Mouse (Mus musculus): ENCODE results near the gene Vwa3b. TPM values are rescaled to one million over a fixed set of nuclear protein-coding genes. Genes with fewer than 3 reads are reported as not detected.
"Not testable (repeated sequence)": the region's sequence is repeated elsewhere in the genome, so short reads cannot be mapped to it uniquely, and the experiment has no call there.

Vwa3b gene
- polyA plus RNA-seq, 1 experiment from 2014 or later: 0.42 TPM

GRCm38 (mm10) chr1:37005036-37005435 lies 21.4 kb upstream of the Vwa3b start:
- Histone ChIP-seq H3K27ac (ENCODE audit: low read depth, low read length) (no peak overlapping the region), H3K9me3 (ENCODE audit: control insufficient read depth, low read length) (no peaks in the 10 kb centered on the region), H3K4me2 (ENCODE audit: low read depth) (no peak overlapping the region), H3K4me1 (ENCODE audit: control insufficient read depth, insufficient read depth, low read length) (no peaks in the 10 kb centered on the region), H3K9ac (ENCODE audit: low read length) (no peak overlapping the region), H3K27me3 (ENCODE audit: control insufficient read depth, insufficient read depth, low read length) (no peaks in the 10 kb centered on the region), H3K36me3 (ENCODE audit: control insufficient read depth, insufficient read depth, low read length) (no peaks in the 10 kb centered on the region), H3K4me3 (ENCODE audit: low read depth, low read length) (no peak overlapping the region)
- ATAC-seq (ENCODE audit: insufficient read depth, low FRiP score, low TSS enrichment): no peak
- 86% methylated on average over 5 of the region's 5 CpGs for WGBS
- no peak for DNase-seq (ENCODE audit: low spot score)

GRCm38 (mm10) chr1:37006529-37006928 lies 19.9 kb upstream of the Vwa3b start:
- not testable (repeated sequence) for DNase-seq (ENCODE audit: low spot score); H3K4me2 ChIP-seq (ENCODE audit: low read depth); H3K4me1 ChIP-seq (ENCODE audit: control insufficient read depth, insufficient read depth, low read length); H3K36me3 ChIP-seq (ENCODE audit: control insufficient read depth, insufficient read depth, low read length); H3K9me3 ChIP-seq (ENCODE audit: control insufficient read depth, low read length); H3K9ac ChIP-seq (ENCODE audit: low read length); H3K27ac ChIP-seq (ENCODE audit: low read depth, low read length); ATAC-seq (ENCODE audit: insufficient read depth, low FRiP score, low TSS enrichment); H3K4me3 ChIP-seq (ENCODE audit: low read depth, low read length); H3K27me3 ChIP-seq (ENCODE audit: control insufficient read depth, insufficient read depth, low read length)
- WGBS: 84% methylated on average over 11 of the region's 11 CpGs

- no peak for ATAC-seq (ENCODE audit: insufficient read depth, low FRiP score, low TSS enrichment)
- no peaks in the 10 kb centered on the region for H3K4me1 ChIP-seq (ENCODE audit: control insufficient read depth, insufficient read depth, low read length)
- H3K4me2 ChIP-seq (ENCODE audit: low read depth): no peak overlapping the region
- WGBS: 75% methylated on average over 10 of the region's 10 CpGs
- no peak overlapping the region for H3K9ac ChIP-seq (ENCODE audit: low read length)
- no peak overlapping the region for H3K27ac ChIP-seq (ENCODE audit: low read depth, low read length)
- no peaks in the 10 kb centered on the region for H3K27me3 ChIP-seq (ENCODE audit: control insufficient read depth, insufficient read depth, low read length)
- H3K36me3 ChIP-seq (ENCODE audit: control insufficient read depth, insufficient read depth, low read length): no peaks in the 10 kb centered on the region
- no peak overlapping the region for H3K4me3 ChIP-seq (ENCODE audit: low read depth, low read length)
- DNase-seq (ENCODE audit: low spot score): no peak
- no peaks in the 10 kb centered on the region for H3K9me3 ChIP-seq (ENCODE audit: control insufficient read depth, low read length)
Measured at GRCm38 (mm10) chr1:37009880-37010279, 16.5 kb upstream of the Vwa3b start.

GRCm38 (mm10) chr1:37011626-37012209 lies 14.7 kb upstream of the Vwa3b start:
- no peaks in the 10 kb centered on the region for H3K9me3 ChIP-seq (ENCODE audit: control insufficient read depth, low read length)
- no peak overlapping the region for H3K27ac ChIP-seq (ENCODE audit: low read depth, low read length)
- WGBS: 84% methylated on average over 3 of the region's 3 CpGs

GRCm38 (mm10) chr1:37013006-37013405 lies 13.4 kb upstream of the Vwa3b start:
- Histone ChIP-seq H3K27ac (ENCODE audit: low read depth, low read length) (no peak overlapping the region), H3K4me1 (ENCODE audit: control insufficient read depth, insufficient read depth, low read length) (no peaks in the 10 kb centered on the region), H3K4me2 (ENCODE audit: low read depth) (no peak overlapping the region), H3K4me3 (ENCODE audit: low read depth, low read length) (no peak overlapping the region), H3K9me3 (ENCODE audit: control insufficient read depth, low read length) (no peaks in the 10 kb centered on the region), H3K36me3 (ENCODE audit: control insufficient read depth, insufficient read depth, low read length) (no peaks in the 10 kb centered on the region), H3K9ac (ENCODE audit: low read length) (no peak overlapping the region), H3K27me3 (ENCODE audit: control insufficient read depth, insufficient read depth, low read length) (no peaks in the 10 kb centered on the region)
- DNase-seq (ENCODE audit: low spot score) (no peak), ATAC-seq (ENCODE audit: insufficient read depth, low FRiP score, low TSS enrichment) (no peak)
- 97% methylated on average over 2 of the region's 2 CpGs for WGBS

More at GRCm38 (mm10) chr1:37011626-37012209, 14.7 kb upstream of the Vwa3b start:
- no peak for DNase-seq (ENCODE audit: low spot score)
- Histone ChIP-seq H3K4me2 (ENCODE audit: low read depth) (no peak overlapping the region), H3K4me3 (ENCODE audit: low read depth, low read length) (no peak overlapping the region), H3K27me3 (ENCODE audit: control insufficient read depth, insufficient read depth, low read length) (no peaks in the 10 kb centered on the region), H3K4me1 (ENCODE audit: control insufficient read depth, insufficient read depth, low read length) (no peaks in the 10 kb centered on the region), H3K9ac (ENCODE audit: low read length) (no peak overlapping the region), H3K36me3 (ENCODE audit: control insufficient read depth, insufficient read depth, low read length) (no peaks in the 10 kb centered on the region)
- no peak for ATAC-seq (ENCODE audit: insufficient read depth, low FRiP score, low TSS enrichment)

GRCm38 (mm10) chr1:37013687-37014086 lies 12.7 kb upstream of the Vwa3b start:
- Histone ChIP-seq H3K4me2 (ENCODE audit: low read depth) (no peak overlapping the region), H3K36me3 (ENCODE audit: control insufficient read depth, insufficient read depth, low read length) (no peaks in the 10 kb centered on the region), H3K4me3 (ENCODE audit: low read depth, low read length) (no peak overlapping the region), H3K9ac (ENCODE audit: low read length) (no peak overlapping the region), H3K4me1 (ENCODE audit: control insufficient read depth, insufficient read depth, low read length) (no peaks in the 10 kb centered on the region), H3K9me3 (ENCODE audit: control insufficient read depth, low read length) (no peaks in the 10 kb centered on the region), H3K27ac (ENCODE audit: low read depth, low read length) (no peak overlapping the region), H3K27me3 (ENCODE audit: control insufficient read depth, insufficient read depth, low read length) (no peaks in the 10 kb centered on the region)
- no peak for ATAC-seq (ENCODE audit: insufficient read depth, low FRiP score, low TSS enrichment)
- WGBS: 76% methylated on average over 7 of the region's 7 CpGs
- no peak for DNase-seq (ENCODE audit: low spot score)

- Histone ChIP-seq H3K36me3 (ENCODE audit: control insufficient read depth, insufficient read depth, low read length) (no peaks in the 10 kb centered on the region), H3K4me3 (ENCODE audit: low read depth, low read length) (no peak overlapping the region), H3K27me3 (ENCODE audit: control insufficient read depth, insufficient read depth, low read length) (no peaks in the 10 kb centered on the region), H3K4me2 (ENCODE audit: low read depth) (no peak overlapping the region), H3K9ac (ENCODE audit: low read length) (no peak overlapping the region), H3K4me1 (ENCODE audit: control insufficient read depth, insufficient read depth, low read length) (no peaks in the 10 kb centered on the region), H3K27ac (ENCODE audit: low read depth, low read length) (no peak overlapping the region), H3K9me3 (ENCODE audit: control insufficient read depth, low read length) (no peaks in the 10 kb centered on the region)
- DNase-seq (ENCODE audit: low spot score) (no peak), ATAC-seq (ENCODE audit: insufficient read depth, low FRiP score, low TSS enrichment) (no peak)
- 93% methylated on average over 6 of the region's 6 CpGs for WGBS
Measured at GRCm38 (mm10) chr1:37019017-37019416, 7.4 kb upstream of the Vwa3b start.

GRCm38 (mm10) chr1:37022704-37023103 lies 3.7 kb upstream of the Vwa3b start:
- Histone ChIP-seq H3K9ac (ENCODE audit: low read length) (no peak overlapping the region), H3K9me3 (ENCODE audit: control insufficient read depth, low read length) (no peaks in the 10 kb centered on the region), H3K27ac (ENCODE audit: low read depth, low read length) (no peak overlapping the region), H3K36me3 (ENCODE audit: control insufficient read depth, insufficient read depth, low read length) (no peaks in the 10 kb centered on the region), H3K4me2 (ENCODE audit: low read depth) (no peak overlapping the region), H3K27me3 (ENCODE audit: control insufficient read depth, insufficient read depth, low read length) (no peaks in the 10 kb centered on the region), H3K4me1 (ENCODE audit: control insufficient read depth, insufficient read depth, low read length) (no peaks in the 10 kb centered on the region), H3K4me3 (ENCODE audit: low read depth, low read length) (no peak overlapping the region)
- 88% methylated on average over 2 of the region's 2 CpGs for WGBS
- DNase-seq (ENCODE audit: low spot score) (no peak), ATAC-seq (ENCODE audit: insufficient read depth, low FRiP score, low TSS enrichment) (no peak)

- Histone ChIP-seq H3K4me1 (ENCODE audit: control insufficient read depth, insufficient read depth, low read length) (no peaks in the 10 kb centered on the region; the same call in 1 of the 2 replicates), H3K36me3 (ENCODE audit: control insufficient read depth, insufficient read depth, low read length) (no peaks in the 10 kb centered on the region), H3K27me3 (ENCODE audit: control insufficient read depth, insufficient read depth, low read length) (no peaks in the 10 kb centered on the region), H3K4me2 (ENCODE audit: low read depth) (no peak overlapping the region), H3K9ac (ENCODE audit: low read length) (no peak overlapping the region), H3K4me3 (ENCODE audit: low read depth, low read length) (no peak overlapping the region), H3K27ac (ENCODE audit: low read depth, low read length) (no peak overlapping the region), H3K9me3 (ENCODE audit: control insufficient read depth, low read length) (no peaks in the 10 kb centered on the region)
- ATAC-seq (ENCODE audit: insufficient read depth, low FRiP score, low TSS enrichment) (no peak), DNase-seq (ENCODE audit: low spot score) (no peak)
- 92% methylated on average over 7 of the region's 7 CpGs for WGBS
Measured at GRCm38 (mm10) chr1:37024736-37025135, 1.7 kb upstream of the Vwa3b start.
